Mouse (Mus musculus) limb, embryonic 14.5 days (tissue): ENCODE results near the gene Ppp1r10. TPM values are rescaled to one million over a fixed set of nuclear protein-coding genes. Genes with fewer than 3 reads are reported as not detected.
A peak's percentile ranks its signal among the peaks of the same experiment; 100 is the strongest.

ENCODE experiments used
- ATAC-seq: fragments of 200-750 bp; cut with Nextera tagmentation; 2 replicates; pipeline ENCODE4 v1.8.0; 2017; ENCODE audit warnings: low read depth, moderate number of reproducible peaks, moderate TSS enrichment; ENCODE audit not compliant: low FRiP score
- DNase-seq: peaks from one replicate; pipeline ENCODE4 v3.0.0-alpha.2; 2015; ENCODE audit warnings: low spot score
- H3K27ac ChIP-seq: fragments of 300-500 bp; sonication (generic); replicated peaks from 2 replicates; pipeline ENCODE4 v1.5.1; 2014; ENCODE audit warnings: low read depth, mild to moderate bottlenecking, low read length, moderate library complexity, mixed read lengths
- H3K27me3 ChIP-seq: fragments of 300-500 bp; sonication (generic); 2 replicates; pipeline ENCODE4 v1.6.1; 2014; ENCODE audit warnings: low read length, mixed read lengths; ENCODE audit not compliant: control insufficient read depth, insufficient read depth
- H3K36me3 ChIP-seq: fragments of 300-500 bp; sonication (generic); 2 replicates; pipeline ENCODE4 v1.6.1; 2014; ENCODE audit warnings: mild to moderate bottlenecking, low read length, moderate library complexity, mixed read lengths; ENCODE audit not compliant: control insufficient read depth, insufficient read depth
- H3K4me1 ChIP-seq: fragments of 300-500 bp; sonication (generic); 2 replicates; pipeline ENCODE4 v1.6.1; 2014; ENCODE audit warnings: antibody characterized with exemption, low read length, mixed read lengths; ENCODE audit not compliant: control insufficient read depth, insufficient read depth
- H3K4me2 ChIP-seq: fragments of 300-500 bp; sonication (generic); replicated peaks from 2 replicates; pipeline ENCODE4 v1.6.1; 2014; ENCODE audit warnings: low read depth, mild to moderate bottlenecking, low read length, moderate library complexity; ENCODE audit not compliant: severe bottlenecking
- H3K4me3 ChIP-seq: fragments of 300-500 bp; sonication (generic); replicated peaks from 2 replicates; pipeline ENCODE4 v1.5.1; 2014; ENCODE audit warnings: low read length
- H3K9ac ChIP-seq: fragments of 300-500 bp; sonication (generic); 2 replicates; pipeline ENCODE4 v1.6.1; 2014; ENCODE audit warnings: mild to moderate bottlenecking, low read depth, low read length, moderate library complexity; ENCODE audit not compliant: severe bottlenecking
- H3K9me3 ChIP-seq: fragments of 300-500 bp; sonication (generic); 2 replicates; pipeline ENCODE4 v1.6.1; 2016; ENCODE audit warnings: low read length; ENCODE audit not compliant: control insufficient read depth
- POLR2A ChIP-seq: fragments of 200-500 bp; IDR thresholded peaks from 2 replicates; pipeline ENCODE4 v1.8.0; 2012; ENCODE audit warnings: inconsistent platforms, mild to moderate bottlenecking, moderate library complexity, borderline replicate concordance; ENCODE audit not compliant: insufficient read depth, insufficient read length; ENCODE audit errors: extremely low read depth
- WGBS: fragments of 180-500 bp; shearing (Covaris S2); extraction: QIAGEN DNeasy Blood & Tissue Kit; methylation state at CpG from one replicate; pipeline ENCODE4 v1.1.7; 2014; 5-methylcytosine and 5-hydroxymethylcytosine counted together
- polyA plus RNA-seq, 2 experiments: library from polyadenylated mRNA; depleted of rRNA in 1 of 2; stranded (reverse) in 1 of 2; unstranded in 1 of 2; fragments of >200 nt; fragmentation: Nextera tagmentation in 1 of 2; extraction: Ambion mirVana in 1 of 2; gene quantifications; 2 replicates each; pipeline versions ENCODE4 v1.2.1 to v1.2.3; 2012 to 2014

The Ppp1r10 gene
- polyA plus RNA-seq, 2 experiments = 30.8 to 39.9 TPM

DNA sequence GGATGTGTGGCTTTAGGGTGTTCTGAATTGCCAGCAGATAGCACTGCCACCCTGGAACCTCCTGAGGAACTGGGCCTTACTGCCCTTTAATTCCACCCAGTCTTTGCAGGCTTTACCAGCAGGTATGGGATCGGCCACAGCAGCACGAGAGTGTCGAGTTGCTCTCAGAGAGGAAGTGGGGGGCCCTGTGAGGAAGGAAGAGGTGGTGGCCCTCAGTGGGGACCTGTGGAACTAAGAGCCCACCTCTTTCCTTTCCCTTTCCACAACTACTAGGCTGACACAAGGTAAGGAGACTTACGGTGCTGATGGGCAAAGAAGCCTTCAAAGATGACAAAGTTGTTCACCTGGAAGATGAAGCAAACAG lies 12.3 kb upstream of the Ppp1r10 start:
- Histone ChIP-seq H3K4me1 (peaks cover 1% of the 10 kb centered on the region; the same call in 1 of the 2 replicates), H3K4me3 (no peak overlapping the region), H3K27ac (no peak overlapping the region), H3K9ac (no peak overlapping the region), H3K27me3 (no peaks in the 10 kb centered on the region), H3K4me2 (no peak overlapping the region), H3K9me3 (no peaks in the 10 kb centered on the region), H3K36me3 (peaks cover 84% of the 10 kb centered on the region)
- no peak for TF ChIP-seq POLR2A
- no peak for ATAC-seq
- WGBS = 69% methylated on average over 4 of the region's 4 CpGs
- DNase-seq = no peak

- WGBS = 95% methylated on average over 1 of the region's 1 CpGs
Measured at GRCm38 (mm10) chr17:35905587-35905986, 10.6 kb upstream of the Ppp1r10 start.

GRCm38 (mm10) chr17:35907609-35908008 lies 8.6 kb upstream of the Ppp1r10 start:
- ATAC-seq = no peak
- H3K36me3 ChIP-seq = peaks cover 57% of the 10 kb centered on the region

More at GRCm38 (mm10) chr17:35905587-35905986, 10.6 kb upstream of the Ppp1r10 start:
- Histone ChIP-seq H3K27me3 (no peaks in the 10 kb centered on the region), H3K36me3 (peaks cover 69% of the 10 kb centered on the region), H3K4me3 (no peak overlapping the region), H3K9me3 (no peaks in the 10 kb centered on the region), H3K4me2 (no peak overlapping the region), H3K4me1 (peaks cover 6% of the 10 kb centered on the region; the same call in 1 of the 2 replicates), H3K27ac (no peak overlapping the region), H3K9ac (no peak overlapping the region)
- ATAC-seq = no peak
- no peak for DNase-seq
- TF ChIP-seq POLR2A = no peak

GRCm38 (mm10) chr17:35909186-35909918 lies 6.9 kb upstream of the Ppp1r10 start:
- Histone ChIP-seq H3K27me3 (no peaks in the 10 kb centered on the region), H3K9me3 (no peaks in the 10 kb centered on the region), H3K9ac (peak overlapping the region; percentile 74), H3K4me3 (peak overlapping the region; percentile 75), H3K36me3 (peaks cover 52% of the 10 kb centered on the region), H3K4me1 (peaks cover 6% of the 10 kb centered on the region; the same call in 1 of the 2 replicates), H3K4me2 (peak overlapping the region; percentile 86), H3K27ac (peak overlapping the region; percentile 72; the same call in 1 of the 2 replicates)
- WGBS = 24% methylated on average over 20 of the region's 20 CpGs
- TF ChIP-seq POLR2A = no peak
- ATAC-seq = peak; percentile 38
- DNase-seq = no peak

More at GRCm38 (mm10) chr17:35907609-35908008, 8.6 kb upstream of the Ppp1r10 start:
- H3K4me1 ChIP-seq = peaks cover 6% of the 10 kb centered on the region; the same call in 1 of the 2 replicates
- no peak overlapping the region for H3K9ac ChIP-seq
- no peak overlapping the region for H3K4me3 ChIP-seq
- H3K27me3 ChIP-seq = no peaks in the 10 kb centered on the region
- H3K4me2 ChIP-seq = no peak overlapping the region
- H3K9me3 ChIP-seq = no peaks in the 10 kb centered on the region
- no peak for TF ChIP-seq POLR2A
- WGBS = 82% methylated on average over 2 of the region's 2 CpGs
- no peak overlapping the region for H3K27ac ChIP-seq
- DNase-seq = no peak

DNA sequence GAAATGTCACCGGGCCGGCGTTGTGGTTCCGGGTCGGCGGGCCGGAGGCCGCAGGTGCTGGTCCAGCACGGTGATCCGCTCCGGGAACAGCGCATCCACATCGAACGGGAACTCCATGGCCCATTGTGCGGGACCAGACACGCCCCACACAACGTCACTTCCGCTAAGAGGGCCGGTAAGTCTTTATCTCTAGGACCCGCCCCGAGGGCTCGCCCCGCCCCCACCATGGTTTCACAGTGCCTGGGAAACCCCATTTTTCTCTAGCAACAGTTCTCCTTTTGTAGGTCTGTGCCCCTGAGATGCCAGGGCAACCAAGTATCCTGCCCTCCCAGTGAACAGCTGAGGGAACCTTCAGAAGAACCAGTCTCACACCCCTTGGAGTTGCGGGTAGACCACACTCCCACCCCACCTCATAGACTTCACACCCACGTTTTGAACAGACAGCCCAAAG lies 6.3 kb upstream of the Ppp1r10 start, which contains the start of gene Atat1:
Gene Atat1, minus strand, starts transcription at position 157 of the 451 bp plus-strand sequence.
- Histone ChIP-seq H3K36me3 (peaks cover 47% of the 10 kb centered on the region), H3K4me3 (peak within 1 kb of the TSS; percentile 75), H3K4me2 (peak within 1 kb of the TSS; percentile 86), H3K4me1 (peaks cover 6% of the 10 kb centered on the region; the same call in 1 of the 2 replicates), H3K27ac (peak within 1 kb of the TSS; percentile 72; the same call in 1 of the 2 replicates), H3K9me3 (no peaks in the 10 kb centered on the region), H3K9ac (peak within 1 kb of the TSS; percentile 74), H3K27me3 (no peaks in the 10 kb centered on the region)
- peak; percentile 93 for DNase-seq
- peak; percentile 64; the same call in 1 of the 2 replicates for TF ChIP-seq POLR2A
- WGBS = 5% methylated on average over 21 of the region's 25 CpGs
- peak; percentile 93 for ATAC-seq
